Mouse (Mus musculus) T-helper 17 cell (primary cell): Measurements from ENCODE around the gene Bdkrb1.

Experiments used
- in situ Hi-C, 2 experiments: fragments of 300-600 bp; cut with MboI, MseI; formaldehyde crosslinking; loops; 1 replicate in 1 of 2; 2 replicates in 1 of 2; pipeline ENCODE4 v1.15.1; 2025; ENCODE audit warnings: high pct_unique_total_duplicates in 2 of 2

Gene Bdkrb1

GRCm38 (mm10) chr12:105602581-105603210, at the start of gene Bdkrb1:
Gene Bdkrb1 (plus strand): TSS chr12:105603085.
- in situ Hi-C loops = loop anchor here in 1 of 2 experiments (5.0 kb wide), 1 partner anchor 110 kb away; no protein-coding TSS in a partner anchor

GRCm38 (mm10) chr12:105554151-105554772, 48.6 kb upstream of the Bdkrb1 start:
- in situ Hi-C loops = no loop called here

- in situ Hi-C loops = no loop called here
These were observed 47.7 kb upstream of the Bdkrb1 start for GRCm38 (mm10) chr12:105555172-105555571.

- in situ Hi-C loops = no loop called here
These were observed 45.5 kb upstream of the Bdkrb1 start for GRCm38 (mm10) chr12:105557250-105557925.

- in situ Hi-C loops = loop anchor here in 1 of 2 experiments (5.0 kb wide), 1 partner anchor 714 kb away; no protein-coding TSS in a partner anchor
These were observed 41.8 kb upstream of the Bdkrb1 start for GRCm38 (mm10) chr12:105561007-105561534.

GRCm38 (mm10) chr12:105562056-105562820, 40.6 kb upstream of the Bdkrb1 start:
- in situ Hi-C loops = loop anchor here in 1 of 2 experiments (5.0 kb wide), 1 partner anchor 715 kb away; no protein-coding TSS in a partner anchor

GRCm38 (mm10) chr12:105562936-105563680, 39.8 kb upstream of the Bdkrb1 start, which contains the start of gene Bdkrb2:
Gene Bdkrb2 (plus strand): TSS chr12:105563226.
- in situ Hi-C loops = loop anchor here in 1 of 2 experiments (5.0 kb wide), 1 partner anchor 716 kb away; no protein-coding TSS in a partner anchor

- in situ Hi-C loops = loop anchor here in 1 of 2 experiments (5.0 kb wide), 1 partner anchor 716 kb away; no protein-coding TSS in a partner anchor
These were observed 39.1 kb upstream of the Bdkrb1 start for GRCm38 (mm10) chr12:105563726-105564275.

- in situ Hi-C loops = no loop called here
These were observed 37.7 kb upstream of the Bdkrb1 start for GRCm38 (mm10) chr12:105565221-105565620.

- in situ Hi-C loops = no loop called here
These were observed 31.0 kb upstream of the Bdkrb1 start for GRCm38 (mm10) chr12:105571867-105572266.

- in situ Hi-C loops = no loop called here
These were observed 30.3 kb upstream of the Bdkrb1 start for GRCm38 (mm10) chr12:105572622-105573021.

- in situ Hi-C loops = no loop called here
These were observed 28.5 kb upstream of the Bdkrb1 start for GRCm38 (mm10) chr12:105574356-105574755.

GRCm38 (mm10) chr12:105580490-105580889, 22.4 kb upstream of the Bdkrb1 start:
- in situ Hi-C loops = no loop called here

GRCm38 (mm10) chr12:105582486-105582885, 20.4 kb upstream of the Bdkrb1 start:
- in situ Hi-C loops = no loop called here

GRCm38 (mm10) chr12:105583484-105583883, 19.4 kb upstream of the Bdkrb1 start:
- in situ Hi-C loops = no loop called here

- in situ Hi-C loops = no loop called here
These were observed 18.0 kb upstream of the Bdkrb1 start for GRCm38 (mm10) chr12:105584851-105585250.

GRCm38 (mm10) chr12:105587526-105587925, 15.4 kb upstream of the Bdkrb1 start:
- in situ Hi-C loops = no loop called here

- in situ Hi-C loops = no loop called here
These were observed 12.1 kb upstream of the Bdkrb1 start for GRCm38 (mm10) chr12:105590786-105591185.

- in situ Hi-C loops = no loop called here
These were observed 10.5 kb upstream of the Bdkrb1 start for GRCm38 (mm10) chr12:105592361-105592761.

GRCm38 (mm10) chr12:105593471-105593870, 9.4 kb upstream of the Bdkrb1 start:
- in situ Hi-C loops = no loop called here
